Mouse (Mus musculus): ENCODE measurements around the gene Syt13. TPM values are rescaled to one million over a fixed set of nuclear protein-coding genes. Genes with fewer than 3 reads are reported as not detected.
A peak's percentile ranks its signal among the peaks of the same experiment; 100 is the strongest.

The Syt13 gene
- polyA plus RNA-seq, 1 experiment from 2014 or later, result 22.7 TPM

- no peak for DNase-seq (ENCODE audit: low spot score)
These were observed 9.9 kb downstream of the Syt13 start for GRCm38 (mm10) chr2:92924677-92925259.

DNA sequence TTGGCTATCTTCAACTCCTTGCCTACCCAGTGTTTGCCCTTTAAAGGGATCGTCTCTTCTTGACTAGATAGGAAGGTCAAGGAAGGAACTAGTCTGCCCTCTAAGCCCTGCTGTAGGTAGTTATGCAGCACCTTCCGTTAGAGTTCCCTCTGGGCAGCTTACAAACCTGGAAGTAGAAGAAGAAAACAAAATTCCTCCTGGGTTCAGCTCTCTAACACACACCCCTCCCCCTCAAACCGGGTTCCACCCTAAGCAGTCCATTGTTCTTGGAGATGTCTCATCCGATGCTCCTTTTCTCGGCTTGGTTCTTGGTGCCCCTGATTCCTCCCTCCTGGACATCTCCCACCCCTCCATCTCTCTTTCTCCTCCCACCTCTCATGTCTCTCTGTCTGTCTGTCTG is 14.8 kb downstream of the Syt13 start:
- no peak for DNase-seq (ENCODE audit: low spot score)

GRCm38 (mm10) chr2:92931061-92931460 is 16.2 kb downstream of the Syt13 start:
- DNase-seq (ENCODE audit: low spot score), result peak; percentile 85

- DNase-seq (ENCODE audit: low spot score), result no peak
These were observed 18.5 kb downstream of the Syt13 start for GRCm38 (mm10) chr2:92933379-92933778.

- DNase-seq (ENCODE audit: low spot score), result no peak
These were observed 19.5 kb downstream of the Syt13 start for GRCm38 (mm10) chr2:92934312-92934982.

GRCm38 (mm10) chr2:92935483-92935882 is 20.6 kb downstream of the Syt13 start:
- no peak for DNase-seq (ENCODE audit: low spot score)

DNA sequence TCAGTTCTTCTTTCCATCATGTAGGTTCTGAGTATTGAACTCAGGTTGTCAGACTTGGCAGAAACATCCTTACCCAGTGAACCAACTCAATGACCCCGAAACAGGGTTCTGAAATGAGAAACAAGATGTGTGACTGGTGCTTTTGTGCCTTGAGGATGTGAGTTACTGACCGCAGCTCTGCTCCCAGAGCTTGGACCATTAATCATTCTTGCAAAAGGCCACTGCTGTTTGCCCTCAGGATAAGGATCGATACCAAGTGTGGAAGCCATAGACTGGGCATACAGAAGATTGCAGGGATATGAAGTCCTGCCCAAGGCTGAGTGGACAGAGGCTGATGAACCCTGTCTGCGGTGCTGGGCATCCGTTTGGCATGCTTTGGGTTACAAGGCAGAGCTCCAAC is 23.2 kb downstream of the Syt13 start:
- DNase-seq (ENCODE audit: low spot score), result no peak

DNA sequence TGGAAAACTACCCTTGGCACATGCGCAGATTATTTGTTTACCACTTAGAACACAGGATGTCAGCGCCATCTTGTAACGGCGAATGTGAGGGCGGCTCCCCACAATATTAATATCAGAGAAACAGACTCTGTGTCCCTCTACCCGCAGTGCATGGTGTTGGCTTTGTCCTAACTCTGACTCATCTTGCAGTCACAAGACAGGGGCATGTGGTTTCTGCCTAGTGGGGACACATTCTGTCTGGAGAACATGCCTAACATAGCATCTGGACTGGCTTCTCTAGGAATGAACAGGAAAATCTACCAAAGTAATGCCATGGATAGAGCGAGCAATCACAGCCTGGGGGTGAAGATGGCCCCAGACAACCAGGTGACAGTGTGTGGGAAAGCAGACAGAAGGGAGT is 23.9 kb downstream of the Syt13 start:
- no peak for DNase-seq (ENCODE audit: low spot score)

DNA sequence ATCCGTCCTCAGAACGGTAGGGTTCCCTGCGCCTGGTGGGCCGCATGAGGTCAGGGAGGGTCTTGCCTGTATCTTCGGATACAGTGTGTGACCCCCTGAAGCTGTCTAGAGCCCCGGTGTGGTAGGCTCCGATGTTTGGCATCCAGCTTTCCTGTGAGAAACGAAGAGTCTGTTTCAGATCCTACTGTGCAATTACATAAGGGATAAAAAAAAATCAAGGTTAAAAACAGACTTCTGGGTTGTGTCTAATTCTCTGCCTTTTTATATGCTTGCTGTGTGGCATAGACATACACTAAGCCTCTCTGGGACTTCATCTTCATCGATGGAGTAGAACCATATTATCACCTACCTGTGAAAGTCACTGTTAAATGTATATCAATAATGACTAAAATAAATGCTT is 26.1 kb downstream of the Syt13 start:
- no peak for DNase-seq (ENCODE audit: low spot score)

GRCm38 (mm10) chr2:92941463-92941862 is 26.6 kb downstream of the Syt13 start:
- DNase-seq (ENCODE audit: low spot score), result no peak

GRCm38 (mm10) chr2:92943406-92943805 is 28.5 kb downstream of the Syt13 start:
- DNase-seq (ENCODE audit: low spot score), result no peak

- DNase-seq (ENCODE audit: low spot score), result peak; percentile 56
These were observed 29.5 kb downstream of the Syt13 start for GRCm38 (mm10) chr2:92944356-92944755.

DNA sequence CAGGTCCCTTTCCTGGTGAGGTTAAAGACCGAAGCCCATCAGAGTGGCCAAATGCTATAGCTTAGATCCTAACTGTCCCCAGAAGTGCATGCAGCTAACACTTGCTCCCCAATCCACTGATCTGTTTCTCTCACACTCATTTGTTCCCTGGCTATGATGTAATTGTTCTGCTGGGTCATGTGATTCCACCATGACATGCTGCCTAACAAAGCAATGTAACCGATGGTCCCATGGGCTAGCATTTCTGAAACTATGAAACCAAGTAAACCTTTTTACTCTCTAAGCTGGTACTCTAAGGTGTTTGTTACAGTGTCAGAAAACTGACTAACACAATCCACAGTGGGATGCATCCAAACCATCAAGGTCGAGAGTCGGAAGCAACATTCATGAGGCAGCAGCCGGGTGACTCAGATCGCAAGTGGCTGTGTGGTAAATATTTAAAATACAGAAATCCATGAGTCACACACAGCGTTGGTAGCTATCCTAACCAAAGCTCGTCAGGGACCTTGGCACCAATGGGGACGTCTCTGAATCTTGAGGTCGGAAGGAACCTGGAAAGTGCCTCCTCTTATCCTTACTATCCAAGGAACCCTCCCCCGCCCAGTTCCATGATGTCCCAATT is 30.3 kb downstream of the Syt13 start:
- peak; percentile 14 for DNase-seq (ENCODE audit: low spot score)

- DNase-seq (ENCODE audit: low spot score), result peak; percentile 87
These were observed 31.1 kb downstream of the Syt13 start for GRCm38 (mm10) chr2:92945824-92946598.

GRCm38 (mm10) chr2:92947981-92948698 is 33.2 kb downstream of the Syt13 start:
- peak; percentile 83 for DNase-seq (ENCODE audit: low spot score)

GRCm38 (mm10) chr2:92948699-92949300 is 33.9 kb downstream of the Syt13 start:
- DNase-seq (ENCODE audit: low spot score), result peak; percentile 10

- DNase-seq (ENCODE audit: low spot score), result no peak
These were observed 34.6 kb downstream of the Syt13 start for GRCm38 (mm10) chr2:92949518-92949917.

DNA sequence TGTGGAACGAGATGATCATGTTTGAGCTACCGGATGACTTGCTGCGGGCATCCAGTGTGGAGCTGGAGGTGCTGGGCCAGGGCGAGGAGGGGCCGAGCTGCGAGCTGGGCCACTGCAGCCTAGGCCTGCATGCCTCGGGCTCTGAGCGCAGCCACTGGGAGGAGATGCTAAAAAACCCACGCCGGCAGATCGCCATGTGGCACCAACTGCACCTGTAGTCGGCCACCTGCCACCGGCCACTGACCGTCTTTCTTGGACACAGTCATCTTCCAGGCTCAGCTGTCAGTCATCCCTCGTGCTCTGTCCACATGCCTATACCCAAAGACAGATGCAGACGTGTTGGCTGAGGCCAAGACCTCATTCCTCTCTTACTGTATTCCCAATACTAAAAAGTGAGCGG is 38.6 kb downstream of the Syt13 start:
- no peak for DNase-seq (ENCODE audit: low spot score)

DNA sequence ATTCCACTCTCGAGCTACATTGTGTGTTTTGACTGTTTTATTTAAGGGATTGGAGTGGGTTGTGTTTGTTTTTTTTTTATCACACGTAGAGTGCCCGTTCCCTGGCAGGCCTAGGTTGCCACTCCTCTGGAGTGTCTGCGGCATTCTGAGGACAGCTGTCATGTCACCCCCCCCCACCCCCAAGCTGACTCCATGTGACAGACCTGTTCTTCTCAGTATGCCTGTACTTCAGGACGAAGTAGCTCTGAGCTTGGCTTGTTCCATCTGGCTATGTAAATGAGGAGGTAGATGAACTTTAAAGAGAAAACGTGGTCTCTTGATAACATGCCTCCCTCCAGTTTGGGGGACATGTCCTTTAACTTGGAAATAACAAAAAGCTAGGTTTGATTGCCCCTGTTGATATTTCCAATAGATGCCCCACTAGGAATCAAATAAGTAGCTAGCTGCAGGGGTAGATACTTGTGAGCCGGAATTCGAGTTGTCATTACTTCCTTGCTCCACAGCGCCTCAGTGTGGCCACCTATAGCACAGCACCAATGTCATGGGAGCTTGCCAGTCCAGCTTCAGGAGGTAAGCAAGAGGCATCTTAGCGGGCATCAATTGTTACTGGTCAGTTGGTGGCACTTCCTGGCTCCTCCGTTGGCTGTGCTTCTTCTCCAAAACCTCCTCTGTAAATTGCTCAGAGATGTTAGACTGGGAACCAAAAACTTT is 39.7 kb downstream of the Syt13 start:
- DNase-seq (ENCODE audit: low spot score), result peak; percentile 83

- DNase-seq (ENCODE audit: low spot score), result no peak
These were observed 42.0 kb downstream of the Syt13 start for GRCm38 (mm10) chr2:92956943-92957342.
